Mouse (Mus musculus) heart, embryonic 12.5 days (tissue): ENCODE measurements at regions not wholly inside any gene's neighbourhood (a gene's known extent, or its start where the extent isn't known, plus 50 kb on each side); places are given as distances from the start of the nearest gene placed in this dataset.

Experiments used
- ATAC-seq: fragments of 200-750 bp; cut with Nextera tagmentation; 2 replicates; pipeline ENCODE4 v1.8.0; 2017; ENCODE audit warnings: moderate TSS enrichment, moderate library complexity; ENCODE audit not compliant: insufficient number of reproducible peaks, low FRiP score
- H3K27ac ChIP-seq: fragments of 300-500 bp; sonication (generic); 2 replicates; pipeline ENCODE4 v1.5.1; 2016; ENCODE audit warnings: mild to moderate bottlenecking, moderate library complexity; ENCODE audit not compliant: poor library complexity, severe bottlenecking
- H3K27me3 ChIP-seq: fragments of 300-500 bp; sonication (generic); replicated peaks from 2 replicates; pipeline ENCODE4 v1.6.1; 2016; ENCODE audit warnings: mild to moderate bottlenecking, moderate library complexity
- H3K36me3 ChIP-seq: fragments of 300-500 bp; sonication (generic); 2 replicates; pipeline ENCODE4 v1.6.1; 2016; ENCODE audit warnings: mild to moderate bottlenecking, moderate library complexity
- H3K4me1 ChIP-seq: fragments of 300-500 bp; sonication (generic); replicated peaks from 2 replicates; pipeline ENCODE4 v1.6.1; 2016; ENCODE audit warnings: mild to moderate bottlenecking
- H3K4me2 ChIP-seq: fragments of 300-500 bp; sonication (generic); 2 replicates; pipeline ENCODE4 v1.6.1; 2016; ENCODE audit warnings: mild to moderate bottlenecking, moderate library complexity
- H3K4me3 ChIP-seq: fragments of 300-500 bp; sonication (generic); 2 replicates; pipeline ENCODE4 v1.5.1; 2016; ENCODE audit warnings: mild to moderate bottlenecking
- H3K9ac ChIP-seq: fragments of 300-500 bp; sonication (generic); 2 replicates; pipeline ENCODE4 v1.6.1; 2016; ENCODE audit warnings: mild to moderate bottlenecking, moderate library complexity
- H3K9me3 ChIP-seq: fragments of 300-500 bp; sonication (generic); replicated peaks from 2 replicates; pipeline ENCODE4 v1.6.1; 2016; ENCODE audit warnings: mild to moderate bottlenecking, moderate library complexity
- WGBS: fragments of 180-500 bp; shearing (Covaris S2); methylation state at CpG from one replicate; pipeline ENCODE4 v1.1.7; 2016; 5-methylcytosine and 5-hydroxymethylcytosine counted together

DNA sequence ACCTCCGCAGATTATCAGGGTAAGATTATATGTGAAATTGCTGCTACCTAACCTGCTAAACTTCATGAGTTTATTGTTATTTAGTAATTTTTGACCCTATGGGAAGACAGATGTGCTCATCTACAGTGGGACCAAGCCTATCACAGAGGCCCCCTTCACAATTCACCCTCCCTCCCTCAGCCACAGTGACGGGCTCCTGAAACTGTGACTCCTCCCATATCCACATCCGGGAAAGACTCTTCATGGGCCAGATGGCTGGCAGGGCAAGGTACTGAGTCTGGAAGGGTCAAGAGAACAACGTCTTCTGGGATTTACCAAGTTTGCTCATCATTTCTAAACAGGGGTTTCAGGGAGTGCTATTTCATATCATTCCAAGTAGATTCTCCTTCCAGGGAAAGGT, 84.1 kb upstream of the Irs2 start:
- H3K36me3 ChIP-seq = no peaks in the 10 kb centered on the region
- peak overlapping the region; percentile 30; the same call in 1 of the 2 replicates for H3K27ac ChIP-seq
- H3K9ac ChIP-seq = no peak overlapping the region
- 30% methylated on average over 4 of the region's 4 CpGs for WGBS
- peak; percentile 66; the same call in 1 of the 2 replicates for ATAC-seq
- H3K9me3 ChIP-seq = no peaks in the 10 kb centered on the region
- H3K4me2 ChIP-seq = peak overlapping the region; percentile 17; the same call in 1 of the 2 replicates
- no peak overlapping the region for H3K4me3 ChIP-seq
- H3K27me3 ChIP-seq = no peaks in the 10 kb centered on the region
- peaks cover 4% of the 10 kb centered on the region for H3K4me1 ChIP-seq

- peak; percentile 94 for ATAC-seq
- no peaks in the 10 kb centered on the region for H3K36me3 ChIP-seq
- no peak overlapping the region for H3K4me2 ChIP-seq
- peaks cover 4% of the 10 kb centered on the region for H3K4me1 ChIP-seq
- no peak overlapping the region for H3K4me3 ChIP-seq
- 26% methylated on average over 3 of the region's 3 CpGs for WGBS
- H3K27me3 ChIP-seq = no peaks in the 10 kb centered on the region
- no peaks in the 10 kb centered on the region for H3K9me3 ChIP-seq
- no peak overlapping the region for H3K9ac ChIP-seq
- H3K27ac ChIP-seq = no peak overlapping the region
Observed at GRCm38 (mm10) chr8:11091675-11092345, 83.6 kb upstream of the Irs2 start.

DNA sequence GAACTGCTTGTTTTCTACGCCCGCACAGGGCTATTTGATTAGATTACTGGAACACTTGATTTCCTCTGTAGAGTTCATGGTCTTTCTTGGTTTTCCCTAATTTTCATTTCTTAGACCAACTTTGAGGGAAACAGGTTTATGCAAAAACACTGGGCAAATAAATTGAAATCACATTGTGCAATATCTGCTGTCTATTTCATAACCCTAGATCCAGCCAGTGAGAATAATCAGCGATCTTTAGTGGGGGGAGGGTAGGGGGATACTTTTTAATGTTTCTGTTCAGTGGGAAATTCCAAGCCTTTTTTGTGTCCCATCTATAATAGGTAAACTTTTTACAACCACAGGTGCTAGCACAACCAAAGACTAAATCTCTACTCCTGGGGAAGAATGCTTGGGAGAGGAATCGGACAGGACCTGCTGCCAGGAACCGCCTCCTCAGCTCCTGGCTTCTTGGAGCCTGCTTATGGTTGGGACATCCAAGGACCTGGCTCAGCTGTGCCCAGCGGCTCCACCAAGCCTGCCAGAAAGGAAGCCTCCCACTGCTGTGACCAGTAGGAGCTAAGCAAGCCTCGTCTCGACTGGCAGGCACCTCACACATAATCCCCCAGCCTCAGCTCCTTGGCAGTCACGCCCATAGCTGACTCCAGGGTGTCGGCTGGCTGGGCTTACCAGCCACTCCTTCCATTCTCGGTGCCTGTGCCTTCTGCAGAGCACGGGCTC, 80.8 kb upstream of the Irs2 start:
- no peak overlapping the region for H3K27ac ChIP-seq
- H3K9me3 ChIP-seq = no peaks in the 10 kb centered on the region
- H3K4me1 ChIP-seq = peaks cover 9% of the 10 kb centered on the region
- H3K4me3 ChIP-seq = no peak overlapping the region
- H3K9ac ChIP-seq = no peak overlapping the region
- no peak overlapping the region for H3K4me2 ChIP-seq
- H3K36me3 ChIP-seq = no peaks in the 10 kb centered on the region
- H3K27me3 ChIP-seq = no peaks in the 10 kb centered on the region
- 42% methylated on average over 12 of the region's 12 CpGs for WGBS
- no peak for ATAC-seq

GRCm38 (mm10) chr8:11085244-11085643, 77.0 kb upstream of the Irs2 start:
- H3K4me1 ChIP-seq = peaks cover 6% of the 10 kb centered on the region; the same call in 1 of the 2 replicates

GRCm38 (mm10) chr8:11084051-11084533, 75.8 kb upstream of the Irs2 start:
- H3K9ac ChIP-seq = no peak overlapping the region
- no peaks in the 10 kb centered on the region for H3K36me3 ChIP-seq
- no peaks in the 10 kb centered on the region for H3K9me3 ChIP-seq
- H3K4me1 ChIP-seq = peaks cover 6% of the 10 kb centered on the region; the same call in 1 of the 2 replicates
- H3K4me3 ChIP-seq = no peak overlapping the region
- 41% methylated on average over 2 of the region's 2 CpGs for WGBS
- H3K27me3 ChIP-seq = no peaks in the 10 kb centered on the region
- H3K4me2 ChIP-seq = no peak overlapping the region
- ATAC-seq = peak; percentile 87
- no peak overlapping the region for H3K27ac ChIP-seq

More at GRCm38 (mm10) chr8:11085244-11085643, 77.0 kb upstream of the Irs2 start:
- no peak overlapping the region for H3K4me2 ChIP-seq
- no peak overlapping the region for H3K4me3 ChIP-seq
- peak overlapping the region; percentile 9; the same call in 1 of the 2 replicates for H3K27ac ChIP-seq
- H3K36me3 ChIP-seq = no peaks in the 10 kb centered on the region
- 79% methylated on average over 1 of the region's 1 CpGs for WGBS
- ATAC-seq = no peak
- H3K9me3 ChIP-seq = no peaks in the 10 kb centered on the region
- H3K9ac ChIP-seq = 0 out of 2 replicates have a peak overlapping the region, but pooled peaks have one; percentile 22
- H3K27me3 ChIP-seq = no peaks in the 10 kb centered on the region

DNA sequence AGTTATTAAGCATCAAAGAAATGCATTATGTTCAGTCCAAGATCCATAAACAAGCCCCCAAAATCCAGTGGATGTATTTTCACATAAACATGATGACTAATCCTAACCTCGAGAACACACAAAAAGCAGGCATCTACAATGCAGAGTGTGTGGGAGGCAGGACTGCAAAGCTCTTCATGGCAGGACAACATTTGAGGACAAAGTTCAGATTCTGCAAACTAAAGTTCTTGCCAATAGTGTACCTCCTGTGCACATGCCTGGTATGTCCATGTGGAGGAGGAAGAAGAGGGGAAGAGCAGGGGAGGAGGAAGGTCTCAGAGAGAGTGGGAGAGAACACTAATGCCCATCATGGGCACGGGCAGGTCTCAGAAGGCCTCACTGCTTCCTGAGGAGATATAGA, 72.6 kb upstream of the Irs2 start:
- no peaks in the 10 kb centered on the region for H3K9me3 ChIP-seq
- ATAC-seq = no peak
- H3K4me3 ChIP-seq = no peak overlapping the region
- no peaks in the 10 kb centered on the region for H3K27me3 ChIP-seq
- peaks cover 10% of the 10 kb centered on the region for H3K4me1 ChIP-seq
- H3K4me2 ChIP-seq = no peak overlapping the region
- no peak overlapping the region for H3K27ac ChIP-seq
- H3K9ac ChIP-seq = no peak overlapping the region
- H3K36me3 ChIP-seq = no peaks in the 10 kb centered on the region
- 78% methylated on average over 2 of the region's 2 CpGs for WGBS

- 56% methylated on average over 11 of the region's 11 CpGs for WGBS
- no peak overlapping the region for H3K9ac ChIP-seq
- no peaks in the 10 kb centered on the region for H3K36me3 ChIP-seq
- H3K27ac ChIP-seq = no peak overlapping the region
- H3K4me2 ChIP-seq = no peak overlapping the region
- no peak overlapping the region for H3K4me3 ChIP-seq
- H3K27me3 ChIP-seq = no peaks in the 10 kb centered on the region
- H3K4me1 ChIP-seq = peaks cover 6% of the 10 kb centered on the region
- no peak for ATAC-seq
- H3K9me3 ChIP-seq = no peaks in the 10 kb centered on the region
Observed at GRCm38 (mm10) chr8:11079805-11080204, 71.5 kb upstream of the Irs2 start.

DNA sequence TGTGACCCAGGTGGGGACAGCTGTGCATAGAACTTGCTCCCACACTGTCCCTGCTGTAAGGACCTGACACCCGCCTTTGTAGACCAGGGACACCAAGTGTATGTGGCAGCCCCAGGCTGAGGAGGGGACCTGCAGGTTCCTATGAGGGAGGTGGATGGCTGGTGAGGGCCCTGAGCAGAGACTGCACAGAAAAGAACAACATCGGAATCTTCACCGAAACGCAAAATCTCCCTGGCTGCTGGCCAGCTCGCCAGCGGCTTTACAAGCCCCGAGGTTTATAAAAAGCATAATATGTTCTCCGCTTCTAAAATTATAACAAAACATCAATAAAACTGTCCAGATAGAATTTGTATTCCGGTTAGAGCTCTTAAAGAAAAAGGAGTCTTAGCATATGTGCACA, 68.9 kb upstream of the Irs2 start:
- H3K27ac ChIP-seq = no peak overlapping the region
- ATAC-seq = no peak
- H3K36me3 ChIP-seq = no peaks in the 10 kb centered on the region
- H3K4me1 ChIP-seq = peaks cover 5% of the 10 kb centered on the region
- H3K4me2 ChIP-seq = no peak overlapping the region
- no peak overlapping the region for H3K4me3 ChIP-seq
- no peaks in the 10 kb centered on the region for H3K9me3 ChIP-seq
- H3K27me3 ChIP-seq = no peaks in the 10 kb centered on the region
- no peak overlapping the region for H3K9ac ChIP-seq
- 64% methylated on average over 9 of the region's 9 CpGs for WGBS

DNA sequence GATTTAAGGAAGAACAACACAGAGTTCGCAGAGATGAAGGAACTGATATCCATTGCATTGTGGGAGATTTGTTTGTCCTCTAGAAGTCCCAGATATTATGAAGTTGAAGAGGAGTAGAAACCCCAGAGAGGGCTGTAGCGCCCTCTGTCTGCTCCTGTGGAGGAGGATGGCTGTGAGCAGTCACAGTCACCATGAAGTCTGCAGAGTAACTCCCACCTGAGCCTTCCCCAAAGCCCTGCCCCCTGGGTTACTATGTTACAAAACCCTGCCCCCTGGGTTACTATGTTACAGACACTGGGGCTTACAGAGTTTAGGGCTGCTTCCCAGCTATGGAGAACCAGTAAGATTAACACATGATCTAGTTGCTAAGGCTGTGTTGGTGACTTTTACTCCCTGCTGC, 62.9 kb upstream of the Irs2 start:
- Histone ChIP-seq H3K4me1 (no peaks in the 10 kb centered on the region), H3K27ac (no peak overlapping the region), H3K36me3 (no peaks in the 10 kb centered on the region), H3K27me3 (peaks cover 2% of the 10 kb centered on the region), H3K9me3 (no peaks in the 10 kb centered on the region), H3K4me2 (no peak overlapping the region), H3K9ac (no peak overlapping the region), H3K4me3 (no peak overlapping the region)
- WGBS = 68% methylated on average over 2 of the region's 2 CpGs
- ATAC-seq = 0 out of 2 replicates have a peak, but pooled peaks have one; percentile 48

- no peak for ATAC-seq
- Histone ChIP-seq H3K9me3 (no peaks in the 10 kb centered on the region), H3K27ac (no peak overlapping the region), H3K4me3 (no peak overlapping the region), H3K36me3 (no peaks in the 10 kb centered on the region), H3K9ac (no peak overlapping the region), H3K4me2 (no peak overlapping the region), H3K4me1 (peaks cover 7% of the 10 kb centered on the region), H3K27me3 (peaks cover 2% of the 10 kb centered on the region)
- 74% methylated on average over 7 of the region's 7 CpGs for WGBS
Observed at GRCm38 (mm10) chr8:11067450-11067849, 59.2 kb upstream of the Irs2 start.

DNA sequence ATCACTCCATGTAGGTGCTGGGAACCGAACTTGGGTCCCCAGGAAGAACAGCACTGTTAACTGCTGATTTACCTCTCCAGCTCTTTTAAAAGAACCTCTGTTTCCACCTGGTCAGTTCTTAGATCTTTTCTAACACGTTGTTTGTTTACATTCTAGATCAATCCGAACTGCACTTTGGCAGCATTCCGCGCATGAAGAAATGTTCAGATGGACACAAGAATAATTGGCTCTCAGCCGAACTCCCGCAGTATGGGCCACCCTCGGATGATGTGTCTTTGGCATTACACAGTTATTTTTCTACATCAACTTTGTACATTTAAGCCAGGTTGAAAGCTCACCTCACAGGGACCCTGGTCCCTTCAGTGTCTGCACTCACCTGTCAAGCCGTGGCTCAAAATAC, 57.7 kb upstream of the Irs2 start:
- no peak overlapping the region for H3K9ac ChIP-seq

More for the DNA sequence above, 57.7 kb upstream of the Irs2 start:
- ATAC-seq = no peak
- Histone ChIP-seq H3K9me3 (no peaks in the 10 kb centered on the region), H3K4me1 (peaks cover 10% of the 10 kb centered on the region), H3K27ac (no peak overlapping the region), H3K36me3 (no peaks in the 10 kb centered on the region), H3K4me2 (no peak overlapping the region), H3K27me3 (peaks cover 2% of the 10 kb centered on the region), H3K4me3 (no peak overlapping the region)
- WGBS = 88% methylated on average over 9 of the region's 9 CpGs
